Mouse (Mus musculus) fibroblast of lung, adult 2 months (primary cell): ENCODE data around the gene Olfr222.
A peak's percentile ranks its signal among the peaks of the same experiment; 100 is the strongest.

Experiments
- DNase-seq: peaks from one replicate; pipeline ENCODE4 v3.0.0-alpha.2; 2011; ENCODE audit warnings: low read depth

The Olfr222 gene

DNA sequence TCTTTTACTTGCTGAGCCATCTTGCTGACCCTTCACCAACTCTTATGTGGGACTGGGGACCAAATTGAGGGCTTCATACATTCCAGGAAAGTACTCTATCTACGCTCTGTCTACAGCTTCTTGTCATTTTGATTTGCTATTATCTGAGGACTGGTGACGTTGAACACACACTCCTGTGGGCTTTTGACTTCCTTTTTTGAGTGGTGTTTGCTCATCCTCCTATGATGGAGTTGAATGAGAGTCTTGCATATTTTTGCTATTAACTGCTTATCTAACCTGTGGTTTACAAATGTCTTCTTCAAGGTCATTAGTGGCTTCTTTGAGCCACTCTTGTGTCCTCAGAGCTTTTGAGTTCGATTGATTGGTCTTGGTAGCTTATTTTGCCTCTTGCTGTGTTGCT is 35.9 kb downstream of the Olfr222 start:
- DNase-seq = no peak

DNA sequence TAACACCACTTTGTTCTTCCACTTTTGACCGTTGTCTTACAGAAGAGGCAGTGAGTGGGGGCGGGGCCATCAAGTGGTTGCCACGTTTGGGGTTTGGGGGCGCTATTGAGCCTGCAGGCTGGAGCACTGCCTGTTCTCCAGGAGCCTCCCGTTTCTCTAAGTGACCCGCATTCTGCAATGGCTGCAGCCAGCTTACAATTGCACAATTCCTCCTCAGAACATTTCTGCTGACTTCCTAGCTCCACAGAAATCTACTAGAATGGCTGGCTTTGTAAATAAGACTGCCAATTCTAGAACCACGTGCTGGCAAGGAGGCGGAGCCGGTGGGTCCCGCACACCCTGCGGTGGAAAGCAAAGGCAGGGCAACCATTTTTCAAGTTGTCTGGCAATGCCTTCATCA is 37.6 kb downstream of the Olfr222 start:
- peak; percentile 46 for DNase-seq

DNA sequence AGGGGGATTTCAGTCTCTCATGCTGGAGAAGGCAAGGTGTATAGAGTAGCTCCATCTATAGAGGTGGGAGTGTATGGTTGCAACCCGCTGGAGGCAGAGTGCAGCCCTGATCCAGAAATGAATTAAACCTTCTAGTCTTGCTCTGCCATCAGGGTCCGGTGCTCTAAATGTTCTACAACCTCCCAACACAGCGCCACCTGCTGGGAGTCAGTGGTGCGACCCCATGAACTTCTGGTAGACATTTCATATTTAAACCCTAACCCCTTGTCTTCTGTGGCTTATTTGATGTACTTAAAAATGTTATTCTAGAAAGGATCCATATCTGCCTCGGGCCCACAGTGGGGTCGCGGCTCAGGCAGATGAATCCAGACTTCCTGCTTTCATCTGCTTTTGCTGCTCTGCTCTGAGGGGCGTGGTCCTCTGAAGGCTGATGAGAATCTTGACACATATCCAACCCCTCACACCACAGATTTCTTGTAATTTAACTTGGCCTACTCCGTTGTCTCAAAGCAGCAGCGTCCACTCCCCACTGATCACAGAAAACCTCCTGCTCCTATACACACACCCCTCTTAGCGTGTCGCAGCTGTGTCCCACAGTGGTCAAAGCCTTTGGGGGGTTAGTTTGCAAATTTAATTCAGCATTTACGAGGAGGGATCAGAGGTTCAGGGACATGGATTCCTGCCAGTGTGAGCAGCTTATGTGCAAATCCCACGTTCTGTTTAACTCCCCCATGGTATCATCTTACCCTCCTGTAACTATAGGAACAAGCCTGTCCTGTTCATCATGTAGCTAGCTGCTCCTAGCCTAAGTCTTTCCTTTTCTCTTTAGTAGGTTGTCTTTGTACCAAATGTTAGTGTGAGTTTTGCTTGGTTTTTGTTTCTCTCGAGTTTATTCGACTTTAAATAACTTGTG is 38.6 kb downstream of the Olfr222 start:
- no peak for DNase-seq

DNA sequence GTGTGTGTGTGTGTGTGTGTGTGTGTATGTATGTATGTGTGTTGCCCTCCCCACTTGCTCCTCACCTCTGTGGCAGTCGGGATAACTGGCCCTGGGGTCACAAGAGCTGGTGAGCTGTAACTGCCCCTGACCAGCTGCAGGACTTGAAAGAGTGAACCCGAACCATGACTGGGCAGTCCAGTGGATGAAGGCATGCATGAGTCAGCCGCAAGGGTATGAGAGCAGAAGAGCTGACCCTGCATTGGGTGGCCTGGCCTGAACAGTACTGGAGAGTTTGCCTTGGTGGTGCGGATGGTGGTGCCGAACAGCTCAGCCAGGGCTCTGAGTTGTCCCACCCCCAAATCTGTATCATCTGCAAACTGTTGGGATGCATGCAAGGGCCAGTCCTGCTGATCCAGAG is 44.5 kb downstream of the Olfr222 start:
- DNase-seq = no peak

DNA sequence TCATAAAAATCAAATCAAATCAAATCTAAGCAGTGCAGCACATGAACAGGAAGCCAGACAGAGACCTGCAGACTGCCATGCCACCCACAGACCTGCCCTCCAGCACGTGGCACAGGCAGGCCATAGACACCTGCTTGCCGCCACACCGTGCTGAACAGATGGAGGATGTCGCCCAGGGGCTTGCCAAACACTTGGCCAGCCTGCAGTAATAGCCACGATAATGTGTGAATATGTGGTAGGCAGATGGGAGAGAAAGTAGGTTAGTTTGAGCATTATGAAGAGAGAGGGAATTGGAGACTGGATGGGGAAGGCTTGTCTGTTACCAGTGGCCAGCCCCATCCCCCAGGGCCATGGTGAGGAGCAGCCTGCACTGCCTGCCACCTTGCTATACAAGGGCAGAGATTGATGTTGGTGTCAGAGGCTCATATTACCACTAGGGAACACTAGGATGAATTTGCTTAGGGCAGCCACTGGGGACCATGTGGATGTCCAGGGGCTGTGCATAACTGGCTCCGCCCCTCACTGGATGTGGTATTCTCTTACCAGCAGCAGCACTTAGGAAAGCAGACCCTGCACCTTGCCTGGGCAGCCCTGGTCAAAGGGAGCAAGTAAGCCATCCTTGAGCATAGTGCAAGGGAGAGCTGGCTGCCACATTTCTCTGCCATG is 45.0 kb downstream of the Olfr222 start:
- no peak for DNase-seq

DNA sequence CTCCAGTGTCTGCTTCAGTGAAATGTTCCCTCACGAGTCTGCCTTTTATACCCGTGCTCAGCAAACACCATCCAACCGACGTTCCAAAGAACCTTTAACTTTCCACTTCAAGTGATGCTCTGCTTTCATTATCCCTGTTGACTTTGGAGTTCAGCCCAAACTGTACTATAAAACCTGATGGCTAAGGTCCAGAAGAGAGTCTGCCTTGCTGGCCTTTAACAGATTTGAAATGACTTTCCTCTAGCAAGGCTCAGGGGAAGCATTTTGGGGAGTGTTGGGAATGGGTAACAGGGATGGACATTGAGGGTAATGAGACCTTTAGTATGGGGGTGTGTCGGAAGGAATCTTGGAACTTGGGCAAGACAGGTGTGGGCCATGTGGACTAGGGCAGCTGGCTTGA is 45.8 kb downstream of the Olfr222 start:
- no peak for DNase-seq

DNA sequence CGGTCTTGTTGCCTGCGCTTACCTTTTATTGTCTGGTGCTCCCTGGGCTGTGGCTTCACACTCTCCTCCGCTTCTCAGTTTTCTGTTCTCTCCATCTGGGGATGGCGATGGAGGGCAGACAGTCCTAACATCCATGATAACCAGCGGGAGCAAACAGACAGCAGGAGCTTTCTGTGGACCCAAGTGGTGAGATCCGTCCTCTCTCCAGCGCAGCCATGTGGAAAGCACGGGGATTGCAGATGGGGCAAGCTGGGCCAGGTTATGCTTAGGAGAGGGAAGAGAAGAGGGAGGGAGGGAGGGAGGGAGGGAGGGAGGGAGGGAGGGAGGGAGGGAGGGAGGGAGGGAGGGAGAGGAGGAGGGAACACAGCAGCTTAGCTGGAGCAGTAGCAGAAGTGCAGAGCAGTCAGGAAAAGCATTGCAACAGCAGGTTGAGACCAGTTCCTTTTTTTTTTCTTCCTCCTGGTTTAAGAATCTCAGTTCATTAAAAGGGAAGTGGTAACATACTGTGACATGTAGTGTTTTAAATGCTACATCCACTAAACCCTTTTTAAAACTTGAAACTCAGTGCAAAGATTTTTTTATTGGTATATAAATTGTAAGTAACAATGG is 49.5 kb downstream of the Olfr222 start, which contains the start of gene Zkscan17:
Zkscan17 (minus strand) TSS at position 280 of the 609 bp plus-strand sequence.
- DNase-seq = no peak

DNA sequence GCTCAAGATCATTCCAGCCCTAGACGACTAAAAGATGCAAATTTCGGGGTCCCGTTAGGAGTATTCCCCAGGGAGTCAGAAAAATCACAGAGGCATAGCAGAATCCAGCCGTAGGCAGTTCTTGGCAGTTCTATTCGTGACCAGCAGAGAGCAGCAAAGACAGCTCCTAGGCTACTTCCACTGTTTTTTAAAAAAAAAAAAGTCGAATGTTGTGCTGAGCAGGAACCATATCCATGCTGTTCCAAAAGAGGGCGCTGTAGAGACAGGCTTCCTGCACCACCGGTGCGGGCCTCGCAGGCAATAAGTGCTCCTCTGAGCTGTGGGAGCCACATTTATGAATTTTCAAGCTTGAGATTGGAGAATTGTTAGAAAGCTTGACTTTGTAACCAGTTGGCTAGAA is 50.8 kb downstream of the Olfr222 start:
- peak; percentile 59 for DNase-seq

DNA sequence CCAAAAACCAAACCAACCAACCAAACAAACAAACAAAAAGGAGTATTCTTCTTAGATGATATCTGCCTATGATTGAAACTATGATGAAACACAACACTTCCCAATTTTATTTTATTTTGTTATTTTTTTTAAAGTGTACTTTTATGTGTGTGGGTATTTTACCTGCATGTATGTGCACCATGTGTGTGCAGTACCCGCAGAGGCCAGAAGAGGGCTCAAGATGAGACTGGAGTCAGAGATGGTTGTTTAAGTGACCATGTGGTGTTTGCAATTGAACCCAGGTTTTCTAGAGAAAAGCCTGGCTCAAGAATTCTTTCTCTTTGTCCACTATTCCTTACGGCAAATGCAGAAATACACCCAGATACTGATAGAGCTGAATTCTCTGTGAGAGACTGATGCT is 51.9 kb downstream of the Olfr222 start:
- no peak for DNase-seq
